Mouse (Mus musculus) thymus, adult 2 months (tissue): Measurements from ENCODE around the gene Abt1. TPM values are rescaled to one million over a fixed set of nuclear protein-coding genes. Genes with fewer than 3 reads are reported as not detected.

Experiments
- DNase-seq: peaks from one replicate; pipeline ENCODE4 v3.0.0; 2021
- H3K27ac ChIP-seq: fragments of 200-500 bp; 2 replicates; pipeline ENCODE4 v1.5.1; 2012; ENCODE audit warnings: low read length, control low read depth; ENCODE audit not compliant: control insufficient read depth, insufficient read depth
- H3K27me3 ChIP-seq: fragments of 200-500 bp; 2 replicates; pipeline ENCODE4 v1.6.1; 2012; ENCODE audit warnings: mild to moderate bottlenecking, low read length, moderate library complexity, mixed read lengths; ENCODE audit not compliant: control insufficient read depth, insufficient read depth
- H3K36me3 ChIP-seq: fragments of 200-500 bp; 2 replicates; pipeline ENCODE4 v1.6.1; 2012; ENCODE audit warnings: mild to moderate bottlenecking, low read length, moderate library complexity; ENCODE audit not compliant: control insufficient read depth, insufficient read depth
- H3K4me1 ChIP-seq: fragments of 200-500 bp; replicated peaks from 2 replicates; pipeline ENCODE4 v1.6.1; 2012; ENCODE audit warnings: low read length; ENCODE audit not compliant: control insufficient read depth, insufficient read depth
- H3K4me3 ChIP-seq: fragments of 200-500 bp; 2 replicates; pipeline ENCODE4 v1.5.1; 2012; ENCODE audit warnings: mild to moderate bottlenecking, low read length, control low read depth, moderate library complexity; ENCODE audit not compliant: control insufficient read depth, insufficient read depth
- CTCF ChIP-seq: fragments of 200-500 bp; IDR thresholded peaks from 2 replicates; pipeline ENCODE4 v1.5.1; 2012; ENCODE audit warnings: mild to moderate bottlenecking, control low read depth, low read length, moderate library complexity, borderline replicate concordance; ENCODE audit not compliant: control insufficient read depth, poor library complexity, insufficient read depth; ENCODE audit errors: extremely low read depth
- POLR2A ChIP-seq: fragments of 200-500 bp; IDR thresholded peaks from 2 replicates; pipeline ENCODE4 v1.6.1; 2012; ENCODE audit warnings: mild to moderate bottlenecking, low read length, control low read depth, moderate library complexity; ENCODE audit not compliant: control insufficient read depth, poor library complexity, insufficient read depth; ENCODE audit errors: extremely low read depth
- WGBS: fragments of 180-500 bp; shearing (Covaris S2); methylation state at CpG from one replicate; pipeline ENCODE4 v1.1.7; 2018; 5-methylcytosine and 5-hydroxymethylcytosine counted together
- polyA plus RNA-seq: library from polyadenylated mRNA; depleted of rRNA; stranded (reverse); fragments of >200 nt; gene quantifications from 2 replicates; pipeline ENCODE4 v1.2.3, GENCODE M21; 2012

Abt1 gene
- polyA plus RNA-seq, 1 experiment, result 4.2 TPM

- H3K4me3 ChIP-seq, result no peak overlapping the region
- WGBS, result 82% methylated on average over 5 of the region's 5 CpGs
- DNase-seq, result no peak
Measured at GRCm38 (mm10) chr13:23444451-23444850, 20.8 kb upstream of the Abt1 start.

GRCm38 (mm10) chr13:23439901-23440300 lies 16.2 kb upstream of the Abt1 start:
- TF ChIP-seq POLR2A, result no peak
- no peak for TF ChIP-seq CTCF
- no peaks in the 10 kb centered on the region for H3K27me3 ChIP-seq
- peaks cover 7% of the 10 kb centered on the region for H3K4me1 ChIP-seq
- 95% methylated on average over 10 of the region's 10 CpGs for WGBS
- DNase-seq, result no peak
- no peaks in the 10 kb centered on the region for H3K36me3 ChIP-seq
- no peak overlapping the region for H3K27ac ChIP-seq
- H3K4me3 ChIP-seq, result no peak overlapping the region

More at GRCm38 (mm10) chr13:23444451-23444850, 20.8 kb upstream of the Abt1 start:
- H3K27ac ChIP-seq, result no peak overlapping the region
- H3K36me3 ChIP-seq, result no peaks in the 10 kb centered on the region
- no peaks in the 10 kb centered on the region for H3K27me3 ChIP-seq
- TF ChIP-seq CTCF (no peak), POLR2A (no peak)
- peaks cover 5% of the 10 kb centered on the region for H3K4me1 ChIP-seq

- peak; percentile 33 for DNase-seq
- no peaks in the 10 kb centered on the region for H3K27me3 ChIP-seq
- no peak overlapping the region for H3K27ac ChIP-seq
- peaks cover 10% of the 10 kb centered on the region for H3K4me1 ChIP-seq
- TF ChIP-seq CTCF, result no peak
- H3K4me3 ChIP-seq, result no peak overlapping the region
- H3K36me3 ChIP-seq, result no peaks in the 10 kb centered on the region
- under 1% methylated on average over 7 of the region's 7 CpGs for WGBS
Measured at GRCm38 (mm10) chr13:23438521-23438920, 14.9 kb upstream of the Abt1 start.

GRCm38 (mm10) chr13:23437908-23438307 lies 14.2 kb upstream of the Abt1 start:
- H3K27me3 ChIP-seq, result no peaks in the 10 kb centered on the region
- TF ChIP-seq CTCF (no peak), POLR2A (no peak)
- H3K4me3 ChIP-seq, result peak overlapping the region; percentile 33
- WGBS, result under 1% methylated on average over 17 of the region's 17 CpGs
- H3K36me3 ChIP-seq, result no peaks in the 10 kb centered on the region
- no peak overlapping the region; the same call in 1 of the 2 replicates for H3K27ac ChIP-seq
- peak; percentile 84 for DNase-seq
- peaks cover 10% of the 10 kb centered on the region for H3K4me1 ChIP-seq

DNA sequence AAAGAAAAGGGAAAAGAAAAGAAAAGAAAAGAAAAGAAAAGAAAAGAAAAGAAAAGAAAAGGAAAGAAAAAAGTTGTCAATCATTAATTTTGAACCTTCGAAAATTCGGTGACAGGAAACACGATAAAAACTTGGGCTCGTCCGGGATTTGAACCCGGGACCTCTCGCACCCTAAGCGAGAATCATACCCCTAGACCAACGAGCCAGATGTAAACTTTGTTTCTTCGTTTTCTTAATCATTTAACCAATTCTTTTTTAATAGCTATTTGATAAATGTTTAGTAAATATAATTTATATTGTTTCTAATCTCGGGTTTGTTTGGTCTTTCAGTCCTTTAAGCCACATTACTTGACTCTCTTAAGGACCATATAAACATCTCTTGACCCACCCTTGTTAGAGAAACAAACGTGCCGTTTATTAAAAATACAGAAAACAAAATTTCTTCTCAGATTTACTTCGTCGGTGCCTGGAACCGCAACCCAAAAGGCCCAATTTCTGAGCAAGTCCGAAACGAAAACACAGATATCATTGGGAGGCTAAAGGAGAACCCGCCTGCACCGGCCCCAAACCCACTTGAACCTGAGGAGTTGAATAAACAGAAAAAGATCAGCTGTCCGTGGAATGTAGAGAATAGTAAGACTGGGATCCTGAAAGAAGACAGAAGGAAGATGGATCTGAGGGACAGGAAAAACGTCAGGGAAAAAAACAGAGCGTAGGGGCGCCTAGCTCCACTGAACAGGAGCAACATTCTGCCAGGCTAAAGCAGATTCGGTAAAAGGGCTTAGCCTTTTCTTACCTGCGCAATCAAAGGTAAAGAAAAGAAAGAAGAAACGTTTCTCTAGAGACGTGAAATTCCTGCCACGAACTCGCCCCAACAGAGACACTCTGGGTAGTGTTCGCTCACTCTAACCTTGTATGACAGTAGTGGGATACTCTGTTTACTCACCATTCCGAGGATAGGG lies 13.5 kb upstream of the Abt1 start:
- Histone ChIP-seq H3K36me3 (no peaks in the 10 kb centered on the region), H3K4me3 (peak overlapping the region; percentile 45), H3K27ac (peak overlapping the region; percentile 56; the same call in 1 of the 2 replicates), H3K27me3 (no peaks in the 10 kb centered on the region), H3K4me1 (peaks cover 10% of the 10 kb centered on the region)
- WGBS, result under 1% methylated on average over 32 of the region's 32 CpGs
- peak; percentile 61 for DNase-seq
- TF ChIP-seq POLR2A, result no peak
- TF ChIP-seq CTCF, result no peak

GRCm38 (mm10) chr13:23436231-23436661 lies 12.6 kb upstream of the Abt1 start:
- peak; percentile 44 for DNase-seq
- Histone ChIP-seq H3K27me3 (no peaks in the 10 kb centered on the region), H3K4me3 (no peak overlapping the region), H3K27ac (no peak overlapping the region), H3K4me1 (peaks cover 10% of the 10 kb centered on the region), H3K36me3 (no peaks in the 10 kb centered on the region)
- TF ChIP-seq CTCF (no peak), POLR2A (no peak)
- WGBS, result 2% methylated on average over 11 of the region's 11 CpGs

GRCm38 (mm10) chr13:23435676-23436075 lies 12.0 kb upstream of the Abt1 start:
- no peak for DNase-seq
- no peaks in the 10 kb centered on the region for H3K27me3 ChIP-seq
- no peaks in the 10 kb centered on the region for H3K36me3 ChIP-seq
- peak overlapping the region; percentile 46 for H3K4me3 ChIP-seq
- TF ChIP-seq POLR2A (no peak), CTCF (no peak)
- peak overlapping the region; percentile 43; the same call in 1 of the 2 replicates for H3K27ac ChIP-seq
- H3K4me1 ChIP-seq, result peaks cover 10% of the 10 kb centered on the region
- 31% methylated on average over 12 of the region's 12 CpGs for WGBS
